Mouse (Mus musculus): ENCODE results near the gene Fcer2a.

Fcer2a gene

DNA sequence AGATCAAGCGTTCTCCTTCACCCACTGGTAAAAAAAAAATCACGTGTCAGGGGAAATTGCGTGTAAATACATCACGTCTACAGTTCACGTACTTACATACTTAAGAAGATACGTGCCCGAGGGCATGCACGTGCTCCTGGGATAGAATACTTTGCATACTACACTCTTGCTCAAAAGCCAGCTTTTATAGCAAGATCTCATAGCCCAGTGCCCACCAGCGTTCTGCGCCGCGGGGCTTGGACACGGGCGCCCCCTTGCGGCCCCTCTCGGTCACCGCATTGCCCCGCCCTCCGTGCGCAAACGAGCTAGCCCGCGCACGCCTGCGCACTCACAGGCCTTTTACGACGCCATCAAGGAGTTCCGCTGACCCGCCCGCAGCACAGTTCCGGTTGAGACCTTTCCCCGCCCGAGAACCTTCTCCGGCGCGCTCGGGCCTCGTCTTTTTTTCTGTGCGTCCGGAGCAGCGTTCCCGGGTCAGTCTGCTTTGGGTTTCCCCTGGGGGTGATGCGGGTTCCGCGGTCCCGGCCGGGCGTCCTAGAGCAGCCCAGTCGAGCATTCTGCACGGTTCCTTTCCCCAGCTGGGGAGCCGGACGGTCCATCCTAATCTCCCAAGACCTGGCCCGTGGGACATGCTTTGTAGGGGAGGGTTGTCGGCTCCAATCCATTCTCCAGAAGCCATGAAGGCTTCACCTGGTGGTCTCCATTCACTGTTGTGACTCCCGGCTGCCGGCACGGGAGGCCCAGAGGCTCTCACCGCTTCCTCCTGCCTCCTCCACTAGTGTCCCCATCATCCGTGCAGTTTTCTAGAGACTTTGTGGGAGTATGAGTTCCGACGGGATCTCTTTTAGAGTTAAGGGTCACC lies 17.6 kb downstream of the Fcer2a start, which contains the start of gene Trappc5:
Gene Trappc5, plus strand, starts transcription at position 169 of the 862 bp plus-strand sequence.
- peak; percentile 95 for DNase-seq

- DNase-seq: no peak
Observed at GRCm38 (mm10) chr8:3674671-3675070, 19.3 kb downstream of the Fcer2a start.

DNA sequence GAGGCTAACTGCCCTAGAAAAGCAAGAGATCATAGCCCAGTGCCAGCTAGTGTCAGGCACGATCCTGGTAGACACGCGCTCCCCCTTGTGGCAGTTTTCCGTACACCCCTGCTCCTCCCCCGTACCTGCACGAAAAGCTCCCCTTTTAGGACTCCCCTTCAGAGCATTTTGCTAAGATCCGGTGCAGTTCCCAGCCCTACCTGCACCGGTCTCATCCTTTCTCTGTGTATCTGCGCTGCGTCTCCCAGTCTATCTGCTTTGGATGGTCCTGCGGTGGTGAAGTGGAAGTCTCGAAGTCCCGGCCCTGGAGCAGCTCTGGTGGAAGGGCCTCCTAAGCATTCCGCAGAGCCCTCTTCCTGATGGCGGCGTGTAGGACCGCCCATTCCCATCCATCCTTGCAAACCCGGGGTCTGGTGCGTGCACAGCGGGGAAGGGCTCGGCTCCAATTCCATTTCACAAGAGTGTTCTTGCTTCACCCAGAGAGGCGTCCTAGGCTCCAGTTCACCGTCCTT lies 21.9 kb downstream of the Fcer2a start, which contains the start of gene Fcor:
Gene Fcor, minus strand, starts transcription at position 383 of the 512 bp plus-strand sequence.
- peak; percentile 90 for DNase-seq

DNA sequence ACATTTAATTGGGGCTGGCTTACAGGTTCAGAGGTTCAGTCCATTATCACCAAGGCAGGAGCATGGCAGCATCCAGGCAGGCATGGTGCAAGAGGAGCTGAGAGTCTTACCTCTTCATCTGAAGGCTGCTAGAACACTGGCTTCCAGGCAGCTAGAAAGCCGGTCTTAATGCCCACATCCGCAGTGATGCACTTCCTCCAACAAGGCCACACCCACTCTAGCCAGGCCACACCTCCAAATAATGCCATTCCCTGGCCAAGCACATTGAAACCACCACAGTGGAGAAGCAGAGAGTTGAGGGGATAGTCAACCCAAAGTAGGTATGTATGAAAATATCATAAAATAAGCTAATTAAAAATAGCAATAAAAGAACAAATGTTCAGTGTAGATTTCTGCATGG lies 23.6 kb downstream of the Fcer2a start:
- no peak for DNase-seq

GRCm38 (mm10) chr8:3665507-3665906 lies 28.5 kb downstream of the Fcer2a start, which contains the start of gene Mcemp1:
Gene Mcemp1 (plus strand): TSS chr8:3665754.
- no peak for DNase-seq

DNA sequence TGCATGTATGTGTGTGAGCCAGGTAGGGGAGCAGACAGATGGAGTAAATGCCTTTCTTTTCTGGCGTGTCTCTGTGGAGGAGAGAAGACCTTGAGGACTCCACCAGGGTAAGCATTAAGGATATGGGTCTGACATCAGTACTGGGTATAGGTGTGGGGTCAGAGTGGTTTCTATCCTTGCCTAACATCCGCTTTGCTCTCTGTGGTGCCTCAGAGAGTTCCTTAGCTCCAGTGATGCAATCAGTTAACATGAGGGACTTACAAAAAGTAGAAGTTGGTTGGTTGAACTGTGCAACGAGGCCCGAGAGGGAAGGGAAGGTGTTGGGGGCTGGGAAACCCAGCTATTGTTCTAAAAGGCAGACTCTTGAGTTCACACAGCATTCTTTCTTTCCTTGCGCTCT lies 29.6 kb downstream of the Fcer2a start:
- DNase-seq: no peak

DNA sequence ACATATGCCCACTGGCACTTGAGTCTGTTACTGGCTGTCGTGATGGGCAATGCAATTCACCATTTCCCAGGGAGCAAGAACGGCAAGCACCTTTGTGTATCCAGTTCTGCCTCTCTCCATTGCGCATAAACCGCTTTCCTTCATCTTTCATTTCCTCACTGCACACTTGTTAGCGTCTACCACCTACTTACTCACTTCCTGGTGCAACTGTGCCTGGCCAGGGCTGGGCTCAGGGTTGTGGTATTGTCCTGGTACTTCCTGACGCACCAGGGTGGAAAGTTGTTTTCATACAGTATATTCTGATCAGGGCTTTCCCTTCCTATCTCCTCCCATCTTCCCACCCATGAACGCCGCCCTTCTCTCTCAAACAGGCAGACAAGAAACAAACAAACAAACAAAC lies 33.1 kb downstream of the Fcer2a start:
- DNase-seq: no peak

GRCm38 (mm10) chr8:3656725-3657381 lies 37.1 kb downstream of the Fcer2a start:
- no peak for DNase-seq

DNA sequence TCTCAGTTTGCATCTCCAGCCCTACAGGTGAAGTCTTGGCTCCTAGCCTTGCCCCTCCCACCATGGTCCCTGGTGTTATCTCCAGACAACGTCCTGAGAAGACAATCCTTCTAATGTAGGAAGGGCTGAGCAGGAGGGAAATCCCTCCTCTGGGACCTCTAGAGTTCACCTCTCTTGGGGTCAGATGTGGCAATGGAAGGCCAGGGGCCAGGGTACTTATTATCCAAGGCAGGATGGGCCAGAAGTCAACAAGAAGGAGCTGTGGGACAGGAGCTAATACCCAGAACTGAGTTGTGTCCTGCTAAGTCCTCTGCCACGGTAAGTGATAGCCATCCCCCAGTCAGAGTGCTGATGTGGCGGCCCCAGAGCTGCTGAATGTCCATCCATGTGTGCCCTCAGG lies 38.4 kb downstream of the Fcer2a start, which contains the start of gene Retn:
Gene Retn, plus strand, starts transcription at position 245 of the 400 bp plus-strand sequence.
- no peak for DNase-seq

DNA sequence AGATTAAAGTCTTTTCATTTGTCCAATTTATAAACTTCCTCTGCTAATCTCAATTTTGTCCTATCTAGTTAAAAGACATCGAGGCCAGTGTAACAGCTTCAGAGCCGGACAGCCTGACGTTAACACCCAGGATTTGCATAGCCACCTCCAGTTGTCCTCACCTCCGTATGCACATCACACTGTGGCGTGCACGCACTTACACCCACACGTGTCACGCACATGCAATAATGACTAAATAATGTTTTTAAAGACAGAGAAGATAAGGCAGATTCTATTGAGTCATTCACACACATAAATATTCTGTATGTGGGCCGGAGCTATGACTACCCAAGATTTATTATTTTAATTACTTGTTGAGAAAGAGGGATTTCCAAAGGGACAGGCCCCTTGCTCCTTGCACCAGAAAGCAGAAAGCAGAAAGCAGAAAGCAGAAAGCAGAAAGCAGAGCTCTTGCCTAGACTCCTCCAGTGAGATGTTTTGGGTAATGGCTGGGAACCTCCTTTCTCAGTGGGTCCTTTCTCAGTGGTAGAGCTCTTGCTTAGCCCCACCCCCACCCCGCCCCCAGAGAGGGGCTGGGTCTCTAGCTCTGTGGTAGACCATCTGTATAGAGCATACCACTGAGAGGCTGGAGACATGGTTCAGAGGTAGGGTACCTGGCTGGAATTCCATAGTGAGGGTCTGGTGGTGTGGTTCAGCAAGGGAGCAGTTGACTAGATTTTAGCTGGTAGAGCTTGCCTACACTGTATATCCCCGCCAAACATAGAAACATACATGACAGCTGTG lies 39.1 kb downstream of the Fcer2a start:
- no peak for DNase-seq

GRCm38 (mm10) chr8:3652845-3653244 lies 41.1 kb downstream of the Fcer2a start:
- no peak for DNase-seq

DNA sequence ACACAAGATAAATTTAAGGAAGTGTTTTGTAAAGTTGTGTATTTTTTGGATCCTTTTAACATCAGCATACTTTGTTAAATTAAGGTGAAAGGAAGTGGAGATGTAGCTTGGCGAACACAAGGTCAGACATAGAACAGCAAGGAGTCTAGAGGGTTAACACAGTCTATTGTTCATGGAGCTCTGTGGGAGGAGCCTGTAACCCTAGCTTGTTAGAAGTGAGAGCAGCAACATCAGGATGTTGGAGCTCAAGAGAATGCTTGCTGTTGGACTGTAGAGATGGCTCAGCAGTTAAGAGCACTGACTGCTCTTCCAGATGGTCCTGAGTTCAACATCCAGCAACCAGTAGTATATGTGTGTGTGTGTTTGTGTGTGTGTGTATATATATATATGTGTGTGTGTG lies 45.0 kb downstream of the Fcer2a start:
- no peak for DNase-seq

DNA sequence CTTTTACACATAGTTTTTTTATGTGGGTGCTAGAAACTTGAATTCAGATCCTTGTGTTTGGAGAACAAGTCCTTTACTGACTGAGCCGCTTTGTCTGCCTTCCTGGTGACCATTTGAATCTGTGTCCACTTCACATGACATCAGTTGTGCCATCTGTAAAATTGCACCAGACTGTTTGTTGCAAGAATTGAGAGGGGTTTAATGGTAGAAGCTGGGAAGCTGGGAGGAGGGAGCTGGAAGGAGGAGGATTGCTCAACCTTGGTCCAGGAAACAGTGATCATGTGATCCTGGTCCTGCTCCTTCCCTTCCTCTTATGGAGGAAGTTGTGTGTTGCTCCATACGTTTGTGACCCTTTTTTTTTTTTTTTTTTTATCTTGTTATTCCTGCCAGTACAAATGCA lies 45.7 kb downstream of the Fcer2a start:
- DNase-seq: no peak

DNA sequence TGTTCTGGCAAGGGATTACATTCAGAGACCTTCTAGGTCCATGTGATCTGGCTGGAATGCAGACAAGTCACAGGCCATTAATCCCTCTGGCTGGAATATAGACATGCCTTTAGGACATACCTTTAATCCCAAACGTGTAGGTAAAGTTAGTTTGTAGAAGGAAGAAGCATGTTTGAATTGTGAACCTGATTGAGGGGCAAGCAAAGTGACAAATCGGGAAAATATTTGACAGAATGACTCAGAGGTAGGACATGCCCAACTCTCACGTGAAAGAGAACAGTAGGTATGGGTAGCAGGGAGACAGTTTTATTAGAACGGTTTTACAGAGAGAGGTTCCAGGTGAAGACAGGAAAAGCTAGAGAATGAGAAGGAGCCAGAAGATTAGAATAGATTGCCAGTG lies 46.4 kb downstream of the Fcer2a start:
- no peak for DNase-seq

DNA sequence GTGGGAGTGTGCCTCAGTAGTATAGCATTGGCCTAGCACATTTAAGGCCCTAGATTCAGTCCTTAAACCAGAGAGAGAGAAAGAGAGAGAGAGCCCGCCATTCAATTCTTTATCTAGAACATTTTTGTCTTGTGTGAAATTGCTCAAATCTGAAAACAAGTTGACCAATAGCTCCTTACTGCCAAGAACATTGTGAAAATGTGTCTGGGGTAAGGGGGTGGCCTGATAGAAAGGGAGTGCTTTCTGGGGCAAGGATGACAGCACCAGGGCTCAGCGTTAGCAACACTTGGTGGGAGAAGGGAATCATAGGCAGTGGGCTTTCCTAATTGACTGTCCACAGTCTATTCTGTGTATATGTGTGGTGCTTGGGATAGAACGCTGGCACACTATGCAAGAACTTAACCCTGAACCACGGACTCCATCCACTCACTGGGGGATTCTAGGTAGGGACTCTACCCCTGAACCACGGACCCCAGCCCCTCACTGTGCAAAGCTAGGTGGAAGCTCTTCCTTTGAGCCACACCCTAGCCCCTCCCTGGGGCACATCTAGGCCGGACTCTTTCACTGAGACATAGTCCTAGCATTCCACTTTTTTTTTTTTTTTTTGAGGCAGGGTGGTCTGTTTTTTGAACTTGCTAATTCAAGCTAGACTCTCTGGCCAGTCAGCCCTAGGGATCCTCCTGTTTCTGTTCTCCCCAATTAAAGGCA lies 47.0 kb downstream of the Fcer2a start:
- DNase-seq: no peak

- peak; percentile 70 for DNase-seq
Observed at GRCm38 (mm10) chr8:3645804-3646203, 48.2 kb downstream of the Fcer2a start.
